Mouse (Mus musculus): ENCODE results near the gene Pwp2.

Pwp2 gene

DNA sequence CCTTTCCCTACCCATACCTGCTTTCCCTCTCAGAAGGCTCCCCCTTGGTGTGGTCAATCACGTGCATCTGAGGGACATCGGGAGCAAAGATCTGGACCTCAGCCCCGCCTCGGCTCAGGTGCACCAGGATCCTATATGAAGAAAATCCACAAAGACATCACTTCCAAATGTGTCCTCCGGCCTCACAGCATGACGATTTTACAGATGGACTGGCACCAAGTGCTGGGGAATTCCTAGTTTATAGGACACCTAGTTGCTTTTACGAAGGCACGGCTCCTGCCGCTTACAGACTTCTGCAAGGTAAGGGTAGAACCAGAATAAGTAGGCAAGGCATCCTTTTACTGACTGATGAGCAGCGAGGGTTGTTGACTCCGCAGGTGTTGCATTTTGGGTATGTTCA, 16.2 kb downstream of the Pwp2 start:
- H3K9me3 ChIP-seq (ENCODE audit: low read length) = no peaks in the 10 kb centered on the region
- peaks cover 42% of the 10 kb centered on the region for H3K4me1 ChIP-seq (replicated peaks; ENCODE audit: low read depth, low read length)
- no peaks in the 10 kb centered on the region for H3K27me3 ChIP-seq (ENCODE audit: insufficient read depth, low read length)
- H3K4me3 ChIP-seq (replicated peaks; ENCODE audit: low read length) = peak overlapping the region; percentile 96
- H3K36me3 ChIP-seq (ENCODE audit: insufficient read depth, low read length) = peaks cover 85% of the 10 kb centered on the region
- TF ChIP-seq CTCF (conservative IDR thresholded peaks at IDR 0.05; ENCODE audit: low read length) = no peak
- no peak for TF ChIP-seq POU5F1 (IDR thresholded peaks at IDR 0.05; ENCODE audit: borderline replicate concordance, low read length)
- no peak for TF ChIP-seq NANOG (IDR thresholded peaks at IDR 0.05; ENCODE audit: borderline replicate concordance, low read length)

DNA sequence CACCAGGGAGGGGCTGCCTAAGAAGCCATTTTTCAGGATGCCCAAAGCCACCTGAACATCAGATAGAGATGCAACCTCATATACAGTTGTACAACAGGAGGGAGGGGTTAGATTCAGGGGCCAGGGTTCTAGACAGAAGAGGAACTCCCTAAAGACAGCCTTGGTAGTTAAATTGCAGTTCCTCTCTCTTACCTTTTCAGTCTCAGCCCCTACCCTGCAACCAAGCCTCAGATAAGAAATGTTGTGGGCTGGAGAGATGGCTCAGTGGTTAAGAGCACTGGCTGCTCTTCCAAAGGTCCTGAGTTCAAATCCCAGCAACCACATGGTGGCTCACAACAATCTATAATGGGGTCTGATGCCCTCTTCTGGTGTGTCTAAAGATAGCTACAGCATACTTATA, 17.2 kb downstream of the Pwp2 start:
- Histone ChIP-seq H3K4me1 (replicated peaks; ENCODE audit: low read depth, low read length) (peaks cover 47% of the 10 kb centered on the region), H3K36me3 (ENCODE audit: insufficient read depth, low read length) (peaks cover 85% of the 10 kb centered on the region), H3K9me3 (ENCODE audit: low read length) (no peaks in the 10 kb centered on the region), H3K4me3 (replicated peaks; ENCODE audit: low read length) (no peak overlapping the region), H3K27me3 (ENCODE audit: insufficient read depth, low read length) (no peaks in the 10 kb centered on the region)
- TF ChIP-seq NANOG (IDR thresholded peaks at IDR 0.05; ENCODE audit: borderline replicate concordance, low read length) = no peak
- TF ChIP-seq POU5F1 (IDR thresholded peaks at IDR 0.05; ENCODE audit: borderline replicate concordance, low read length) = no peak
- TF ChIP-seq CTCF (conservative IDR thresholded peaks at IDR 0.05; ENCODE audit: low read length) = no peak

DNA sequence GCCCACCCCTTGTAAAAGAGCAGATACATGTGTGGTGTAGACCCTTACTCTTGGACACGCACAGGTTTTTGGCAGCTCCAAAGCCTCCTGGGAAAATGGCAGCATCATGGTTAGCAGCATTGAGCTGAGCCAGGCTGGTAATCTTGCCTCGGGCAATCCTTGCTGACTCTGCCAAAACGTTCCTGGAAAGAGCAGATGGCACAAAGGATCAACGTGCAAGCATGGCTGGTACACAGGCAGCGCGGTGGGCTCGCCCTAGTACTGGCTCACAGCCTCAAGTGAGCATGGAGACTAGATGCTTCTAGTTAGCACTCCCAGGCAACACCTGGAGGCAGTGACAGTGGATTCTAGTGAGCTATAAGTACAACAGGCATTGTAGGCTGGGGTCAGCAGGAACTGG, 17.6 kb downstream of the Pwp2 start:
- Histone ChIP-seq H3K4me3 (replicated peaks; ENCODE audit: low read length) (no peak overlapping the region), H3K4me1 (replicated peaks; ENCODE audit: low read depth, low read length) (peaks cover 51% of the 10 kb centered on the region), H3K9me3 (ENCODE audit: low read length) (no peaks in the 10 kb centered on the region), H3K27me3 (ENCODE audit: insufficient read depth, low read length) (no peaks in the 10 kb centered on the region), H3K36me3 (ENCODE audit: insufficient read depth, low read length) (peaks cover 85% of the 10 kb centered on the region)
- no peak for TF ChIP-seq CTCF (conservative IDR thresholded peaks at IDR 0.05; ENCODE audit: low read length)
- no peak for TF ChIP-seq POU5F1 (IDR thresholded peaks at IDR 0.05; ENCODE audit: borderline replicate concordance, low read length)
- no peak for TF ChIP-seq NANOG (IDR thresholded peaks at IDR 0.05; ENCODE audit: borderline replicate concordance, low read length)

DNA sequence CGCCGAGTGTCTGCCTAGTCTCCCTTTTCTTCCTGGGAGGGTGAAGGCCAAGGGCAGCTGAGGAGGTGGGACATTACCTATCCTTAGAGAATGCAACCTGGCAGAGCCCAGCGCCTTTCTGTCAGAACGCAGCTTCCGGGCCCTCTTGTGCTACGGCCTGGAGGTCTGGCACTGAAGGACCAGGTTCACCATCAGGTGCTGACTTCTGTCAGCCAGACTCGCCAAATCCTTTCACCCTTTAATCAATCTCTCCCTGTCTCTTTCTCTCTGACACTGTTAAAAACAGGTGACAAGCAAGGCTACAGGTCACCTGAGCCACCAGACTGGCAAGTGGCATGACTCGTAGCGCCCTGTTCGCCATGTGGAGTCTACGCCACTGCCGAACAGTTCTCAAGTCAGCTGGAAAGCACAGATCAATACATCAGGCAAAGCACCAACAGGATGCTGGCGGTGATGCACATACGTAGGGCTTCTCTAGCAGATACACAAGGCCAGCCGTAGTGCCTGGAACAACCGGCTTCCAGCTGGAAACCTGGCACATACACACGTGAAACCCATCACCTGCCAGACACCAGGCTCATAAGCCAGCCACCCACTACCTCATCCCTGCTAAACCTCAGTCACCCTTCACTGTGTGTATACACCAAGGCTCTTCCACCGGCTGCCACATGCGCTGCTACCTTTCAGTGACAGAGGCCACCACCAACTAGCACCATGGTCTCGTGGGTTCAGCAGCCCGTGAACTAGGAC, 19.5 kb downstream of the Pwp2 start:
- peaks cover 51% of the 10 kb centered on the region for H3K4me1 ChIP-seq (replicated peaks; ENCODE audit: low read depth, low read length)
- no peak overlapping the region for H3K4me3 ChIP-seq (replicated peaks; ENCODE audit: low read length)
- H3K36me3 ChIP-seq (ENCODE audit: insufficient read depth, low read length) = peaks cover 84% of the 10 kb centered on the region
- H3K27me3 ChIP-seq (ENCODE audit: insufficient read depth, low read length) = no peaks in the 10 kb centered on the region
- no peaks in the 10 kb centered on the region for H3K9me3 ChIP-seq (ENCODE audit: low read length)
- TF ChIP-seq CTCF (conservative IDR thresholded peaks at IDR 0.05; ENCODE audit: low read length) (no peak), NANOG (IDR thresholded peaks at IDR 0.05; ENCODE audit: borderline replicate concordance, low read length) (no peak), POU5F1 (IDR thresholded peaks at IDR 0.05; ENCODE audit: borderline replicate concordance, low read length) (no peak)

DNA sequence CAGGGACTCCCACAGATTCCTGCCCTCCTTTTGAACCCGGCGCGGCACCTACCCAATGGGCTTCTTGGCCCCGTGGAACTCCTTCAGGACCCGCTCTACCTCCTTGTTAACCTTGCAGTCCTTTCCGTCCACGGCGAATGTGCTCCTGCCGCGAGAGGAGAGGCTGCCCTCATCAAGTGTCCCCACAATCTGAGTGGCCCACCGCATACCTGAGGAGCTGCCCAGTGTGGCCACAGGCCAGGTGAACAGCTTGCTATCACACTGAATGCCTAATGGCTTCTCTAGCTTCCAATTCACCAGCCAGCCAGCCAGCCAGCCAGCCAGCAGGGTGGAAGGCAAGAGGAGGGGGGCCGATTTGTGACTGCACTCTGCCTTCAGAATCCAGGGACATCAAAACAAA, 20.2 kb downstream of the Pwp2 start:
- no peak for TF ChIP-seq POU5F1 (IDR thresholded peaks at IDR 0.05; ENCODE audit: borderline replicate concordance, low read length)
- TF ChIP-seq NANOG (IDR thresholded peaks at IDR 0.05; ENCODE audit: borderline replicate concordance, low read length) = no peak
- no peak for TF ChIP-seq CTCF (conservative IDR thresholded peaks at IDR 0.05; ENCODE audit: low read length)
- Histone ChIP-seq H3K9me3 (ENCODE audit: low read length) (no peaks in the 10 kb centered on the region), H3K4me1 (replicated peaks; ENCODE audit: low read depth, low read length) (peaks cover 51% of the 10 kb centered on the region), H3K36me3 (ENCODE audit: insufficient read depth, low read length) (peaks cover 84% of the 10 kb centered on the region), H3K4me3 (replicated peaks; ENCODE audit: low read length) (no peak overlapping the region), H3K27me3 (ENCODE audit: insufficient read depth, low read length) (no peaks in the 10 kb centered on the region)

DNA sequence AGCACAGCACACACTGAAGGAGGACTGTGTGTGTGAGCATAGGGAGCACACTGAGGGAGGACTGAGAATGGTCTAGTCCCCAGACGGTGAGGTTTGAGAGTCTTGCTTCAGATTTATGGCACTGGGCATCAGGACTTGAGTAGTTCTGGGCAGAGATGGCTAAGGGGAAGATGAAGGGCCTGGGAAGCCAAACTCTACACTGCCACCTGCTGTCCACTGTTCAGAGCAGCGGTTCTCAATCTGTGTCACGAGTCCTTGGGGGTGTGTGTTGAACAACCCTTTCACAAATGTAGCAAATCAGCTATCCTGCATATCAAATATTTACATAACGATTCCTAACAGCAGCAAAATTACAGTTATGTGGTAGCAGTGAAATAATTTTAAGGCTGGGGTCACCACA, 21.0 kb downstream of the Pwp2 start:
- Histone ChIP-seq H3K4me1 (replicated peaks; ENCODE audit: low read depth, low read length) (peaks cover 56% of the 10 kb centered on the region), H3K36me3 (ENCODE audit: insufficient read depth, low read length) (peaks cover 84% of the 10 kb centered on the region), H3K4me3 (replicated peaks; ENCODE audit: low read length) (no peak overlapping the region), H3K9me3 (ENCODE audit: low read length) (no peaks in the 10 kb centered on the region), H3K27me3 (ENCODE audit: insufficient read depth, low read length) (no peaks in the 10 kb centered on the region)
- TF ChIP-seq CTCF (conservative IDR thresholded peaks at IDR 0.05; ENCODE audit: low read length) = peak; percentile 52
- TF ChIP-seq NANOG (IDR thresholded peaks at IDR 0.05; ENCODE audit: borderline replicate concordance, low read length) = no peak
- no peak for TF ChIP-seq POU5F1 (IDR thresholded peaks at IDR 0.05; ENCODE audit: borderline replicate concordance, low read length)

DNA sequence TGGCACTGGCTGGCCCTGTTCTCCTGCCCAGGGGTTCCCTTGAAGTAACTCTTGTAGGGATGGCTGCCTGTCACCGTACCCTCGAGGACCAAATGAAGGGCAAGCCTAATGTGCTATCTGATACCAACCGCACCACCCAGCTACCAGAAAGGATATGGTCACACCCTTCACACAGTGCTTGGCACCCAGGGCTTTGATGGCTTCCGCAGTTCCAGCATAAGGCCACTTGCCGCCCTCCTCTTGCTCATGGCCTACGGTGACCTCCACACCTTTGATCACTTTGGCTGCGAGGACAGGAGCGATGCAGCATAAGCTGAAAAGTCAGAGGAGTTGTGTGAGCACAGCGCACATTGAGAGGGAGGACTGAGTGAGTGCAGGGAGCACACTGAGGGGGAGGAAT, 21.7 kb downstream of the Pwp2 start:
- TF ChIP-seq CTCF (conservative IDR thresholded peaks at IDR 0.05; ENCODE audit: low read length) = no peak
- TF ChIP-seq POU5F1 (IDR thresholded peaks at IDR 0.05; ENCODE audit: borderline replicate concordance, low read length) = no peak
- no peak for TF ChIP-seq NANOG (IDR thresholded peaks at IDR 0.05; ENCODE audit: borderline replicate concordance, low read length)
- Histone ChIP-seq H3K4me3 (replicated peaks; ENCODE audit: low read length) (no peak overlapping the region), H3K36me3 (ENCODE audit: insufficient read depth, low read length) (peaks cover 78% of the 10 kb centered on the region), H3K9me3 (ENCODE audit: low read length) (no peaks in the 10 kb centered on the region), H3K4me1 (replicated peaks; ENCODE audit: low read depth, low read length) (peaks cover 54% of the 10 kb centered on the region), H3K27me3 (ENCODE audit: insufficient read depth, low read length) (no peaks in the 10 kb centered on the region)

DNA sequence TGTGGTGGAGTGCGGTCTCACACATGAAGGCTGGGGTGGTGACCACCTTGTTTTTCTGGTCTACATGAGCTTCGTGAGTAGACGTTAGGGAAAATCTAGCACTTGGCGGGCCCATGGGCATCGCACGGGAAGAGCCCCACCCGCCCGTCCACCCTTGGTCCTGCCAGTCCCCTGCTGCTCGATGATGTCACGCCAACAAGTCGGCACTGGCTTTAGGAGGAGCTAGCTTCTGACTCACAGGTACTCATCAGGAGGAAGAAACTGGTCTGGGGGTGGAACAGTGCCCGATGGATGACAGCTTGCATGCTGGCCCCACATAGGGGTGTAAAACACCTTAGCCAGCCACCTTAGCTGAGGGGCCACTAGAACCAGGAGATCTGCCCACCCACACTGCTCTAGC, 22.3 kb downstream of the Pwp2 start:
- Histone ChIP-seq H3K4me3 (replicated peaks; ENCODE audit: low read length) (peak overlapping the region; percentile 54), H3K4me1 (replicated peaks; ENCODE audit: low read depth, low read length) (peaks cover 52% of the 10 kb centered on the region), H3K36me3 (ENCODE audit: insufficient read depth, low read length) (peaks cover 73% of the 10 kb centered on the region), H3K27me3 (ENCODE audit: insufficient read depth, low read length) (no peaks in the 10 kb centered on the region), H3K9me3 (ENCODE audit: low read length) (no peaks in the 10 kb centered on the region)
- TF ChIP-seq NANOG (IDR thresholded peaks at IDR 0.05; ENCODE audit: borderline replicate concordance, low read length) (no peak), POU5F1 (IDR thresholded peaks at IDR 0.05; ENCODE audit: borderline replicate concordance, low read length) (no peak), CTCF (conservative IDR thresholded peaks at IDR 0.05; ENCODE audit: low read length) (no peak)

DNA sequence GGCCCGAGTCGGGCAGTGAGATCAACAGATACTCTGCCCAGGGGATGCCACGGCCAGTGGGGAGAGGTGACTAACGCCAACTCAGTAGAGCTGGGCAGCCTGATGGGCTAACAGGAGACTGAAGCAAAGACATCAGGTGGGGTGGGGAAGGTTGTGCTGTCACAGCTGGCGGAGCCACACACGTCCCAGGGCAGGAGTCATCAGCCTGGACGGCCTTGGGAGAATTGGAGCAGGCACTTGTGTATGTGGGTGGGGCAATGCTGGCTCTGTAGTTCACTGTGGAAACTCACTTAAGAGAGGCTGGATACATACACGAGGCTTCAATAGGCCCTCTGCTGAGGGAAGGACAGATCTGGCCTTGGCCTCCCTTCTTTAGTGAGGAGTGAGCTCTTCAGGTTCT, 23.9 kb downstream of the Pwp2 start:
- Histone ChIP-seq H3K4me3 (replicated peaks; ENCODE audit: low read length) (no peak overlapping the region), H3K4me1 (replicated peaks; ENCODE audit: low read depth, low read length) (peaks cover 52% of the 10 kb centered on the region), H3K36me3 (ENCODE audit: insufficient read depth, low read length) (peaks cover 58% of the 10 kb centered on the region), H3K27me3 (ENCODE audit: insufficient read depth, low read length) (no peaks in the 10 kb centered on the region), H3K9me3 (ENCODE audit: low read length) (no peaks in the 10 kb centered on the region)
- no peak for TF ChIP-seq NANOG (IDR thresholded peaks at IDR 0.05; ENCODE audit: borderline replicate concordance, low read length)
- no peak for TF ChIP-seq CTCF (conservative IDR thresholded peaks at IDR 0.05; ENCODE audit: low read length)
- TF ChIP-seq POU5F1 (IDR thresholded peaks at IDR 0.05; ENCODE audit: borderline replicate concordance, low read length) = no peak

Data from E14TG2a.4 (cell line).